In genomic region chr7:44975117-44975419, GRCm38 (mm10) we compare ENCODE assay signal across 9 mouse cellular contexts. TPM values are rescaled to one million over a fixed set of nuclear protein-coding genes. Genes with fewer than 3 reads are reported as not detected.
DNase-seq lines count a peak whose midpoint lies in the region; ATAC-seq lines count a peak whose summit lies in the region.
"Had no signal": no experiment of that assay in that cellular context is flagged by ENCODE, and none has a peak within 500 bp of the region (broad histone marks: within the 10 kb centered on the region; RNA-seq: fewer than 3 reads in every experiment).

No protein-coding gene starts in this region.

- H3K27me3 ChIP-seq in heart, embryonic 15.5 days, result no peaks in the 10 kb centered on the region
- H3K27me3 ChIP-seq in embryonic facial prominence, embryonic 13.5 days, result no peaks in the 10 kb centered on the region
- no peaks in the 10 kb centered on the region for H3K27me3 ChIP-seq in hindbrain, embryonic 15.5 days
- H3K27me3 ChIP-seq in midbrain, embryonic 13.5 days, result no peaks in the 10 kb centered on the region

- no peak overlapping the region for H3K4me3 ChIP-seq in heart, embryonic 15.5 days
- peak overlapping the region; percentile 60 for H3K4me3 ChIP-seq in embryonic facial prominence, embryonic 13.5 days
- peak overlapping the region; percentile 51 for H3K4me3 ChIP-seq in hindbrain, embryonic 15.5 days
- peak overlapping the region; percentile 58 for H3K4me3 ChIP-seq in midbrain, embryonic 13.5 days (replicated peaks)

- no peak overlapping the region for H3K27ac ChIP-seq in heart, embryonic 15.5 days
- H3K27ac ChIP-seq in embryonic facial prominence, embryonic 13.5 days, result peak overlapping the region; percentile 69
- peak overlapping the region; percentile 91 for H3K27ac ChIP-seq in hindbrain, embryonic 15.5 days (replicated peaks)
- peak overlapping the region; percentile 97 for H3K27ac ChIP-seq in midbrain, embryonic 13.5 days
- H3K27ac ChIP-seq: macrophage had no signal

- H3K36me3 ChIP-seq in heart, embryonic 15.5 days, result peaks cover 42% of the 10 kb centered on the region
- H3K36me3 ChIP-seq in embryonic facial prominence, embryonic 13.5 days, result peaks cover 50% of the 10 kb centered on the region
- peaks cover 41% of the 10 kb centered on the region for H3K36me3 ChIP-seq in hindbrain, embryonic 15.5 days
- peaks cover 49% of the 10 kb centered on the region for H3K36me3 ChIP-seq in midbrain, embryonic 13.5 days

- H3K4me2 ChIP-seq in heart, embryonic 15.5 days, result peak overlapping the region; percentile 71
- peak overlapping the region; percentile 79 for H3K4me2 ChIP-seq in embryonic facial prominence, embryonic 13.5 days
- H3K4me2 ChIP-seq in hindbrain, embryonic 15.5 days, result peak overlapping the region; percentile 98
- peak overlapping the region; percentile 93 for H3K4me2 ChIP-seq in midbrain, embryonic 13.5 days (replicated peaks)

- no peaks in the 10 kb centered on the region for H3K9me3 ChIP-seq in heart, embryonic 15.5 days (replicated peaks)
- no peaks in the 10 kb centered on the region for H3K9me3 ChIP-seq in embryonic facial prominence, embryonic 13.5 days
- H3K9me3 ChIP-seq in hindbrain, embryonic 15.5 days, result no peaks in the 10 kb centered on the region
- no peaks in the 10 kb centered on the region for H3K9me3 ChIP-seq in midbrain, embryonic 13.5 days

- H3K9ac ChIP-seq in heart, embryonic 15.5 days, result no peak overlapping the region
- peak overlapping the region; percentile 32; the same call in 1 of the 2 replicates for H3K9ac ChIP-seq in embryonic facial prominence, embryonic 13.5 days
- peak overlapping the region; percentile 66; the same call in 1 of the 2 replicates for H3K9ac ChIP-seq in hindbrain, embryonic 15.5 days
- H3K9ac ChIP-seq in midbrain, embryonic 13.5 days (replicated peaks), result peak overlapping the region; percentile 42; the same call in 1 of the 2 replicates

- no peak for DNase-seq in heart, postnatal 4 days
- DNase-seq in right cerebral cortex, adult 18-20 months, result no peak
- no peak for DNase-seq in ovary, postnatal 10 days (ENCODE audit: low spot score)
- DNase-seq in lung, postnatal 14 days, result no peak

- no peak for ATAC-seq in heart, embryonic 15.5 days (replicated peaks; ENCODE audit: insufficient number of reproducible peaks, insufficient read depth, low FRiP score, low read depth)
- no peak for ATAC-seq in embryonic facial prominence, embryonic 13.5 days (ENCODE audit: insufficient number of reproducible peaks, insufficient read depth, low FRiP score, low TSS enrichment, low read depth)
- ATAC-seq in hindbrain, embryonic 15.5 days (ENCODE audit: low FRiP score, low read depth), result no peak
- no peak for ATAC-seq in midbrain, embryonic 13.5 days

- WGBS in heart, embryonic 15.5 days, result 28% methylated on average over 6 of the region's 6 CpGs
- 19% methylated on average over 6 of the region's 6 CpGs for WGBS in embryonic facial prominence, embryonic 13.5 days
- 18% methylated on average over 6 of the region's 6 CpGs for WGBS in hindbrain, embryonic 15.5 days
- 21% methylated on average over 6 of the region's 6 CpGs for WGBS in midbrain, embryonic 13.5 days

- peaks cover 16% of the 10 kb centered on the region for H3K4me1 ChIP-seq in heart, embryonic 15.5 days (replicated peaks)
- H3K4me1 ChIP-seq in embryonic facial prominence, embryonic 13.5 days, result peaks cover 32% of the 10 kb centered on the region
- peaks cover 41% of the 10 kb centered on the region for H3K4me1 ChIP-seq in hindbrain, embryonic 15.5 days (replicated peaks)
- H3K4me1 ChIP-seq in midbrain, embryonic 13.5 days (replicated peaks), result peaks cover 44% of the 10 kb centered on the region

RNA-seq across cellular contexts. Expression of gene Cpt1c, which starts 0.4 kb away (rescaled TPM):
- 9.0 and 12.2 TPM in 2 replicates for polyA plus RNA-seq in heart, embryonic 15.5 days (2015; fragmentation: Nextera tagmentation; extraction: Ambion mirVana)
- total RNA-seq in heart, postnatal 4 days (2021), result 1 to 10 TPM; 4.4 to 5.1 TPM
- polyA plus RNA-seq in embryonic facial prominence, embryonic 13.5 days (2015; fragmentation: Nextera tagmentation; extraction: Ambion mirVana), result 32.0 and 39.1 TPM in 2 replicates
- 56.1 and 58.1 TPM in 2 replicates for polyA plus RNA-seq in hindbrain, embryonic 15.5 days (2015; fragmentation: Nextera tagmentation; extraction: Ambion mirVana)
- polyA plus RNA-seq in midbrain, embryonic 13.5 days (2015; fragmentation: Nextera tagmentation; extraction: Ambion mirVana), result 47.0 and 56.0 TPM in 2 replicates
- polyA plus RNA-seq: macrophage had no signal

RNA-seq across cellular contexts. Expression of gene Prmt1, which starts 11.3 kb away (rescaled TPM):
- polyA plus RNA-seq in heart, embryonic 15.5 days (2015; fragmentation: Nextera tagmentation; extraction: Ambion mirVana), result 315 and 356 TPM in 2 replicates
- 100 to 1,000 TPM; 306 to 324 TPM for total RNA-seq in heart, postnatal 4 days (2021)
- 534 and 684 TPM in 2 replicates for polyA plus RNA-seq in embryonic facial prominence, embryonic 13.5 days (2015; fragmentation: Nextera tagmentation; extraction: Ambion mirVana)
- polyA plus RNA-seq in hindbrain, embryonic 15.5 days (2015; fragmentation: Nextera tagmentation; extraction: Ambion mirVana), result 584 and 590 TPM in 2 replicates
- 784 and 789 TPM in 2 replicates for polyA plus RNA-seq in midbrain, embryonic 13.5 days (2015; fragmentation: Nextera tagmentation; extraction: Ambion mirVana)

RNA-seq across cellular contexts. Expression of gene Irf3, which starts 22.4 kb away (rescaled TPM):
- polyA plus RNA-seq in heart, embryonic 15.5 days (2015; fragmentation: Nextera tagmentation; extraction: Ambion mirVana), result 61.6 and 76.7 TPM in 2 replicates
- 10 to 100 TPM; 42.0 to 43.0 TPM for total RNA-seq in heart, postnatal 4 days (2021)
- 92.0 and 99.7 TPM in 2 replicates for polyA plus RNA-seq in embryonic facial prominence, embryonic 13.5 days (2015; fragmentation: Nextera tagmentation; extraction: Ambion mirVana)
- polyA plus RNA-seq in hindbrain, embryonic 15.5 days (2015; fragmentation: Nextera tagmentation; extraction: Ambion mirVana), result 57.4 and 58.1 TPM in 2 replicates
- 63.0 and 70.7 TPM in 2 replicates for polyA plus RNA-seq in midbrain, embryonic 13.5 days (2015; fragmentation: Nextera tagmentation; extraction: Ambion mirVana)

RNA-seq across cellular contexts. Expression of gene Bcl2l12, which starts 23.4 kb away (rescaled TPM):
- polyA plus RNA-seq in heart, embryonic 15.5 days (2015; fragmentation: Nextera tagmentation; extraction: Ambion mirVana), result 34.5 and 35.4 TPM in 2 replicates
- total RNA-seq in heart, postnatal 4 days (2021), result 10 to 100 TPM; 21.7 to 25.2 TPM
- 73.6 and 83.2 TPM in 2 replicates for polyA plus RNA-seq in embryonic facial prominence, embryonic 13.5 days (2015; fragmentation: Nextera tagmentation; extraction: Ambion mirVana)
- 12.8 and 13.3 TPM in 2 replicates for polyA plus RNA-seq in hindbrain, embryonic 15.5 days (2015; fragmentation: Nextera tagmentation; extraction: Ambion mirVana)
- 21.3 and 21.6 TPM in 2 replicates for polyA plus RNA-seq in midbrain, embryonic 13.5 days (2015; fragmentation: Nextera tagmentation; extraction: Ambion mirVana)

RNA-seq across cellular contexts. Expression of gene Tsks, which starts 32.1 kb away (rescaled TPM):
- polyA plus RNA-seq in heart, embryonic 15.5 days (2015; fragmentation: Nextera tagmentation; extraction: Ambion mirVana), result 0.13 and 0.27 TPM in 2 replicates
- total RNA-seq in heart, postnatal 4 days (2021), result not detected
- polyA plus RNA-seq in embryonic facial prominence, embryonic 13.5 days (2015; fragmentation: Nextera tagmentation; extraction: Ambion mirVana), result 0.25 and 0.26 TPM in 2 replicates
- polyA plus RNA-seq in hindbrain, embryonic 15.5 days (2015; fragmentation: Nextera tagmentation; extraction: Ambion mirVana), result 0.10 and 0.14 TPM in 2 replicates
- 0.17 TPM in 1 of 2 replicates, not detected in the other for polyA plus RNA-seq in midbrain, embryonic 13.5 days (2015; fragmentation: Nextera tagmentation; extraction: Ambion mirVana)
- polyA plus RNA-seq: macrophage had no signal
